Mouse (Mus musculus) hindbrain, embryonic 12.5 days (tissue): ENCODE results near the gene Ccr6. TPM values are rescaled to one million over a fixed set of nuclear protein-coding genes. Genes with fewer than 3 reads are reported as not detected.

Experiments
- polyA plus RNA-seq: library from polyadenylated mRNA; unstranded; fragments of >200 nt; fragmentation: Nextera tagmentation; extraction: Ambion mirVana; gene quantifications from 2 replicates; pipeline ENCODE4 v1.2.1, GENCODE M21; 2016

Gene Ccr6
- polyA plus RNA-seq, 1 experiment from 2014 or later, result not detected

Other genes starting within 250 kb of the Ccr6 start
- gene Gm49673, start 88.3 kb upstream of the Ccr6 start, polyA plus RNA-seq, result 0.18 TPM in 1 of 2 replicates, not detected in the other
- 16.5 and 21.6 TPM in 2 replicates for gene Rnaset2a, start 87.9 kb upstream of the Ccr6 start, polyA plus RNA-seq
- gene Fgfr1op, start 70.5 kb upstream of the Ccr6 start, polyA plus RNA-seq, result 34.6 TPM in 2 replicates
- 134 and 138 TPM in 2 replicates for gene Mpc1, start 46.9 kb downstream of the Ccr6 start, polyA plus RNA-seq
- gene Sft2d1, start 75.1 kb downstream of the Ccr6 start, polyA plus RNA-seq, result 109 and 112 TPM in 2 replicates
- 4.3 and 4.5 TPM in 2 replicates for gene Prr18, start 101.4 kb downstream of the Ccr6 start, polyA plus RNA-seq
- 0.77 and 0.96 TPM in 2 replicates for gene T2, start 119.9 kb downstream of the Ccr6 start, polyA plus RNA-seq
- gene T, start 198.4 kb downstream of the Ccr6 start, polyA plus RNA-seq, result 0.36 and 1.6 TPM in 2 replicates